Comparison of ENCODE assay signal across 23 mouse cellular contexts in the genomic region with DNA sequence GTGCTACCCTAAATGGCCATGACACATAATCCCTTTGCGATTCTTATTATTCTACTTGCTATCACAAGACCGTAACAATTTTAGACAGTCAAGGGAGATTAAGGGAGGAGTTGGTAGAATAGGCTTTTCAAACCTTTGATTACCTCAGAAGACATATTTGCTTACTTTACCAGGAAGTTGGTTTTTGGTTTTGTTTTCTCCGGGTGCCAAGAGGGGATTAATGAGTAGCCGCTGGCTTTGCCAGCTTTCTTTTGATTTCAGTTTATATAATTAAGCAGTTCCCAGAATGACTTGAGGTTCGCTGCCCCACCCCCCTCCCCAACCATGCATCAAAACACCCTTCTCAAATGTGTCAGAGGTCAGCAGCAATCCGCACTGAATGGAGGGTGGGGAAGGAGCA. TPM values are rescaled to one million over a fixed set of nuclear protein-coding genes. Genes with fewer than 3 reads are reported as not detected.
A peak's percentile ranks its signal among the peaks of the same experiment; 100 is the strongest.
DNase-seq lines count a peak whose midpoint lies in the region; ATAC-seq and TF ChIP-seq lines count a peak whose summit lies in the region.
"Had no signal": no experiment of that assay in that cellular context is flagged by ENCODE, and none has a peak within 500 bp of the region (broad histone marks: within the 10 kb centered on the region; RNA-seq: fewer than 3 reads in every experiment).

No protein-coding gene starts in this region.

- H3K9me3 ChIP-seq in lung, postnatal 0 days (ENCODE audit: low read length), result no peaks in the 10 kb centered on the region
- H3K9me3 ChIP-seq: embryonic facial prominence, embryonic 13.5 days; embryonic facial prominence, embryonic 15.5 days; forebrain, embryonic 10.5 days; forebrain, embryonic 12.5 days had no signal

- H3K36me3 ChIP-seq in lung, postnatal 0 days (ENCODE audit: insufficient read depth, low read length), result no peaks in the 10 kb centered on the region
- H3K36me3 ChIP-seq: embryonic facial prominence, embryonic 13.5 days; embryonic facial prominence, embryonic 15.5 days; forebrain, embryonic 10.5 days; forebrain, embryonic 12.5 days had no signal

- ATAC-seq in lung, postnatal 0 days, result peak; percentile 48
- ATAC-seq: forebrain, embryonic 14.5 days; forebrain, embryonic 16.5 days had no signal

- H3K4me1 ChIP-seq in lung, postnatal 0 days (ENCODE audit: insufficient read depth, low read depth, low read length), result no peaks in the 10 kb centered on the region
- H3K4me1 ChIP-seq: embryonic facial prominence, embryonic 13.5 days; embryonic facial prominence, embryonic 15.5 days; forebrain, embryonic 12.5 days had no signal

- no peak for TF ChIP-seq CTCF in lung, postnatal 0 days (IDR thresholded peaks at IDR 0.05)

- no peaks in the 10 kb centered on the region for H3K27me3 ChIP-seq in lung, postnatal 0 days (replicated peaks; ENCODE audit: insufficient read depth, low read length)
- H3K27me3 ChIP-seq: embryonic facial prominence, embryonic 13.5 days; embryonic facial prominence, embryonic 15.5 days; forebrain, embryonic 12.5 days had no signal

- no peak overlapping the region for H3K4me3 ChIP-seq in lung, postnatal 0 days (ENCODE audit: low read depth, low read length)
- H3K4me3 ChIP-seq: embryonic facial prominence, embryonic 13.5 days; embryonic facial prominence, embryonic 15.5 days; erythroblast, embryonic 14.5 days; forebrain, embryonic 10.5 days; forebrain, embryonic 12.5 days had no signal

- WGBS in lung, postnatal 0 days, result 59% methylated on average over 6 of the region's 6 CpGs

- TF ChIP-seq EP300 in lung, postnatal 0 days (IDR thresholded peaks at IDR 0.05), result peak; percentile 69

- no peak overlapping the region for H3K4me2 ChIP-seq in lung, postnatal 0 days (replicated peaks; ENCODE audit: low read depth, low read length)
- H3K4me2 ChIP-seq: embryonic facial prominence, embryonic 13.5 days; embryonic facial prominence, embryonic 15.5 days; forebrain, embryonic 12.5 days had no signal

- peak overlapping the region; percentile 38; the same call in 1 of the 2 replicates for H3K27ac ChIP-seq in lung, postnatal 0 days (ENCODE audit: low read length)
- H3K27ac ChIP-seq: embryonic facial prominence, embryonic 13.5 days; embryonic facial prominence, embryonic 15.5 days; forebrain, embryonic 10.5 days; forebrain, embryonic 12.5 days had no signal

- no peak overlapping the region for H3K9ac ChIP-seq in lung, postnatal 0 days (replicated peaks; ENCODE audit: low read depth)
- H3K9ac ChIP-seq: embryonic facial prominence, embryonic 13.5 days; embryonic facial prominence, embryonic 15.5 days; forebrain, embryonic 12.5 days had no signal

- DNase-seq in lung, postnatal 0 days (ENCODE audit: low spot score), result peak; percentile 72
- DNase-seq in lung, postnatal 14 days, result no peak
- peak; percentile 68 for DNase-seq in lung, postnatal 25 days (ENCODE audit: low spot score)
- no peak for DNase-seq in lung, postnatal 4 days
- DNase-seq in neural tube, embryonic 10.5 days (ENCODE audit: extremely low spot score, low spot score), result no peak
- DNase-seq: adrenal gland, adult 2 months; adrenal gland, postnatal 10 days; adrenal gland, postnatal 25 days; cerebellum, adult 11 months; cerebellum, adult 18-20 months; cerebellum, adult 8-10 months; cerebellum, adult 9-11 months; cerebellum, postnatal 14 days; cerebellum, postnatal 36 days; embryo, embryonic 11 days had no signal

RNA-seq across cellular contexts. Expression of a gene that starts 47.0 kb away (rescaled TPM):
- polyA plus RNA-seq in lung, postnatal 0 days (2015; fragmentation: Nextera tagmentation; extraction: Ambion mirVana), result 0.30 and 0.54 TPM in 2 replicates
- polyA plus RNA-seq: brain, embryonic 14.5 days; forebrain, embryonic 14.5 days had no signal

Comparison
In these comparisons a context has a peak if more than half of its experiments do, and no peak if none do; other contexts are left out.
1. DNase-seq: peak in lung, postnatal 0 days (single experiment) and lung, postnatal 25 days (single experiment); none in lung, postnatal 14 days (single experiment), lung, postnatal 4 days (0 of 2) and neural tube, embryonic 10.5 days (single experiment).